Mouse (Mus musculus) megakaryocyte, embryonic 14.5 days (primary cell): ENCODE results near the gene Med8. TPM values are rescaled to one million over a fixed set of nuclear protein-coding genes. Genes with fewer than 3 reads are reported as not detected.

Experiments used
- H3K27me3 ChIP-seq: replicated peaks from 2 replicates; pipeline ENCODE3; 2012; ENCODE audit warnings: inconsistent platforms
- H3K36me3 ChIP-seq: replicated peaks from 2 replicates; pipeline ENCODE3; 2012; ENCODE audit warnings: low read length, inconsistent platforms, mixed read lengths
- H3K4me1 ChIP-seq: 2 replicates; pipeline ENCODE4 v1.6.1; 2012; ENCODE audit warnings: inconsistent platforms
- H3K4me3 ChIP-seq: replicated peaks from 2 replicates; pipeline ENCODE3; 2012; ENCODE audit warnings: moderate library complexity, mild to moderate bottlenecking, inconsistent platforms
- H3K9me3 ChIP-seq: 2 replicates; pipeline ENCODE4 v1.6.1; 2012; ENCODE audit warnings: inconsistent platforms
- FLI1 ChIP-seq: IDR thresholded peaks from 2 replicates; pipeline ENCODE4 v1.6.1; 2012; ENCODE audit warnings: low read length, inconsistent platforms, mixed read lengths
- GATA1 ChIP-seq: IDR thresholded peaks from 3 replicates; pipeline ENCODE4 v1.6.1; 2012; ENCODE audit warnings: mixed read lengths, low read length, inconsistent platforms, borderline replicate concordance
- polyA plus RNA-seq: library from polyadenylated mRNA; stranded (reverse); fragments of >175 nt; gene quantifications from 2 replicates; pipeline ENCODE4 v1.2.3, GENCODE M21; 2012; ENCODE audit warnings: low replicate concordance; ENCODE audit not compliant: insufficient read depth

Med8 gene
- polyA plus RNA-seq, 1 experiment: 39.3 TPM

DNA sequence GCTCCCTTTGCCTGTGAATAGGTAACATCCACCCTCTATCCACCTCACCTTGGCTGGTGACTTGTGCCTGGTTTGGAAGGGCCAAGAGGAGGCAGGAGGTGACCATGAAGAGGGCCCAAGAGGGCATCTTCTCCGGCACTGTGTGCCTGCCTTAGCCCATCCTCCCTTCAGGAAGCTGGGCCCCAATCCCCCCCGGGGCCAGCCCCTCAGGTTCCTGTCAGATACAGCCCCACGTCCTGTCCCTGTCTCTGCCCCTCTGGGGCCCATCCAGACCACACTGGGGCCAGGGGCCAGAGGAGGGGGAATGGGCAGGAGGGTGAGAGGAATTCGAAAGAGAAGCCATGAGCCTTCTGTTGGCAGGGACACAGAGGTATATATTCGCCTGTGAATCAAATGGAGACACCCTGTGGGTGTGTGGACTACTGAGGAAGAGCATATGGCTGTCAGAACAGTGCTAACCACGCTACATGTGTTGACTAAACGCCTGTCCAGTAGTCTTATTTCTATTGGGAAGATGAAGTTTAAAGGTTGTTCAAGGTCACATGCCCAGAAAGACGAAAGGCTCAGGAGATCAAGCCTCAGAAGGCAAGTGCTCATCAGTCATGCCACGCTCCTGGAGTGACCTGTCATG lies 48.3 kb downstream of the Med8 start, which contains the start of gene Mpl:
TSS of gene Mpl (minus strand) at position 169 of the 631 bp plus-strand sequence.
- H3K27me3 ChIP-seq: no peaks in the 10 kb centered on the region
- peaks cover 57% of the 10 kb centered on the region for H3K36me3 ChIP-seq
- peaks cover 91% of the 10 kb centered on the region for H3K4me1 ChIP-seq
- no peaks in the 10 kb centered on the region for H3K9me3 ChIP-seq
- peak within 1 kb of the TSS; percentile 95 for H3K4me3 ChIP-seq
- no peak for TF ChIP-seq FLI1

DNA sequence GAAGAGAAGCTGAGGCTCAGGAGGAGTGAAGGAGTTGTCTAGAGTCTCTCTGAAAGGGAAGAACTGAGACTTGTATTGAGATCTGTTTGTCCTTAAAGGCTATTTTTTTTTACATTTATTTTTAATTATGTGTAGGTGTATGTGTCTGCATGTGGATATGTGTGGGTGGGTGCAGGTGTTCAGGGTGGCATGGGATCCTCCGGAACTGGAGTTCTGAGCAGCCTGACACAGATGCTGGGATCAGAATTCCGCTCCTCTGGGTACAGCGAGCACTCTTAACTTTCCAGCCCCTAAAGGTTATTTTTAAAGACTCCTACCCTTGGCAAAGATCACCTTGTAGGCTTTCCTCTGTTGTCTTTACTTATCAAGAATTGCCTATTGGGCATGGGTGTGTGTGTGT lies 55.8 kb downstream of the Med8 start:
- peaks cover 80% of the 10 kb centered on the region for H3K36me3 ChIP-seq
- no peak for TF ChIP-seq FLI1
- no peak for TF ChIP-seq GATA1
- no peaks in the 10 kb centered on the region for H3K9me3 ChIP-seq
- peak overlapping the region; percentile 88 for H3K4me3 ChIP-seq
- H3K4me1 ChIP-seq: peaks cover 93% of the 10 kb centered on the region
- H3K27me3 ChIP-seq: no peaks in the 10 kb centered on the region

Other genes starting within 250 kb of the Med8 start
- gene Kdm4a, start 229.3 kb upstream of the Med8 start, polyA plus RNA-seq: 11.3 and 18.7 TPM in 2 replicates
- gene Ptprf, start 117.9 kb upstream of the Med8 start, polyA plus RNA-seq: 0.41 and 1.1 TPM in 2 replicates
- 23.1 and 33.1 TPM in 2 replicates for gene Szt2, start 64 bp upstream of the Med8 start, polyA plus RNA-seq
- gene Elovl1, start 18.8 kb downstream of the Med8 start, polyA plus RNA-seq: 148 and 265 TPM in 2 replicates
- 89.0 and 104 TPM in 2 replicates for gene Cdc20, start 28.0 kb downstream of the Med8 start, polyA plus RNA-seq
- gene Mpl, start 48.2 kb downstream of the Med8 start, polyA plus RNA-seq: 425 and 2,158 TPM in 2 replicates
- 32.0 and 48.6 TPM in 2 replicates for gene Tie1, start 80.7 kb downstream of the Med8 start, polyA plus RNA-seq
- gene 2610528J11Rik, start 117.7 kb downstream of the Med8 start, polyA plus RNA-seq: 64.9 and 160 TPM in 2 replicates
- gene Tmem125, start 134.7 kb downstream of the Med8 start, polyA plus RNA-seq: 0.22 TPM in 1 of 2 replicates, not detected in the other
- gene Cfap57, start 211.4 kb downstream of the Med8 start, polyA plus RNA-seq: not detected in 2 replicates
- 1.1 and 21.0 TPM in 2 replicates for gene Ebna1bp2, start 211.5 kb downstream of the Med8 start, polyA plus RNA-seq
- gene Olfr62, start 249.6 kb downstream of the Med8 start, polyA plus RNA-seq: 0.08 TPM in 1 of 2 replicates, not detected in the other